Mouse (Mus musculus): Measurements from ENCODE around the gene Snx29. TPM values are rescaled to one million over a fixed set of nuclear protein-coding genes. Genes with fewer than 3 reads are reported as not detected.

The Snx29 gene
- total and polyA plus RNA-seq, 2 experiments = 2.0 to 10.3 TPM

DNA sequence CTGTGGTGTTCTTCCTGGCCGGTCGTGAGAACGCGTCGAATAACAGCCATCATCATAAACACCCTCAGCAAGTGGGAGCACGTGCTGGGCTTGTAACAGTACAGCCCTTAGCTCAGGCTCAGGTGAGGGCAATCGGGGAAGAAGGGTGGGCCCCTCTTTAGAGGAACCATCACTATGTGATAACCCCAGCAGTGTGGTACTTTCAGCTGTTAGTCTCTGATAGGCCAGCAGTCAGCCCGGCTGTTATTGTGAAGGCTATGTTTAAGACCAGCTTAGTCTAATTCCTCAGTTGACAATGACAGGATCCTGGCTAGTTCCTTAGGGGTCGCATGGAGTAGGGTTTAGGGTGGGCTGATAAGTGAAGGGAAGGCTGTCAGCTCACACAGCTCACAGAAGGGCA is 362.6 kb downstream of the Snx29 start:
- TF ChIP-seq POLR2A (IDR thresholded peaks at IDR 0.05; ENCODE audit: extremely low read depth, insufficient read depth, low read length) = no peak
- no peak for TF ChIP-seq CTCF (IDR thresholded peaks at IDR 0.05; ENCODE audit: low read depth, low read length)
- Histone ChIP-seq H3K4me3 (ENCODE audit: insufficient read depth, low read depth, low read length) (no peak overlapping the region), H3K9ac (ENCODE audit: low read depth, low read length) (no peak overlapping the region), H3K79me2 (ENCODE audit: control insufficient read depth, insufficient read depth, low read length) (no peaks in the 10 kb centered on the region), H3K27me3 (ENCODE audit: control insufficient read depth, insufficient read depth, low read length) (no peaks in the 10 kb centered on the region), H3K4me1 (ENCODE audit: control insufficient read depth, insufficient read depth, low read length) (no peaks in the 10 kb centered on the region), H3K27ac (replicated peaks; ENCODE audit: insufficient read depth, low read depth, low read length) (no peak overlapping the region), H3K36me3 (ENCODE audit: control insufficient read depth, insufficient read depth, low read length) (no peaks in the 10 kb centered on the region)
- no peak for DNase-seq (ENCODE audit: extremely low read depth, low read depth, low spot score)
- WGBS = 94% methylated on average over 9 of the region's 9 CpGs

DNA sequence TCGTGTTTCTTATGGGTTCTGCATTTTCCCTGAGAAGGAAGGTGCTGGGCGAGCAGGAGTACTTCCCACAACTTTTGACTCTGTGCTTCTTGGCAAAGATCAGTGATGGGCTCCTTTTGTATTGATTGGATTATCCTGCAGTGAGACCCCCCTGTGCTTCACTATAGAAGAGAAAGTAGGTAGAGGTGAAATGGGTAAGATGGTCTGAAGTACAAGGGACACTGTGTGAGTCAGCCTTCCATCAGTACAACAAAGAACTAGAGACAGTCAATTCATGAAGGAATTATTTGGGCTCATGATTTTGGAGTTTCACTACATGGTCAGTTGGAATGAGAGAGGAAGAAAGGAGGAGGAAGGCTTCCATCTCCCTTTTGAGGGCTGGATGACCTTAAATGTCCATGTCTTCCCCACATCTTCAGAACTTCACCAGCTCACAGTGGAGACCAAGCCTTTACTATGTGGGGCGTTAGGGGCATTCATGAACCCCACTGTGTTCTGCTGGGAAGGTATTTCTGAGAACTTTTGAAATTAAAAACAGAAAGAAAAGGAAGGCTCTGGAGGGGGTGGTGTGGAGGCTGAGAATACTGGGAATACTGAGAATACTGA is 363.1 kb downstream of the Snx29 start:
- 87% methylated on average over 3 of the region's 3 CpGs for WGBS

GRCm38 (mm10) chr16:11687836-11688235 is 365.1 kb downstream of the Snx29 start:
- no peak overlapping the region for H3K4me3 ChIP-seq (ENCODE audit: insufficient read depth, low read depth, low read length)
- H3K9ac ChIP-seq (ENCODE audit: low read depth, low read length) = no peak overlapping the region
- no peaks in the 10 kb centered on the region for H3K27me3 ChIP-seq (ENCODE audit: control insufficient read depth, insufficient read depth, low read length)
- H3K4me1 ChIP-seq (ENCODE audit: control insufficient read depth, insufficient read depth, low read length) = no peaks in the 10 kb centered on the region
- no peaks in the 10 kb centered on the region for H3K79me2 ChIP-seq (ENCODE audit: control insufficient read depth, insufficient read depth, low read length)
- no peak overlapping the region for H3K27ac ChIP-seq (replicated peaks; ENCODE audit: insufficient read depth, low read depth, low read length)
- no peaks in the 10 kb centered on the region for H3K36me3 ChIP-seq (ENCODE audit: control insufficient read depth, insufficient read depth, low read length)
- TF ChIP-seq CTCF (IDR thresholded peaks at IDR 0.05; ENCODE audit: low read depth, low read length) (no peak), POLR2A (IDR thresholded peaks at IDR 0.05; ENCODE audit: extremely low read depth, insufficient read depth, low read length) (no peak)
- DNase-seq (ENCODE audit: extremely low read depth, low read depth, low spot score) = no peak

More for the DNA sequence above, 363.1 kb downstream of the Snx29 start:
- no peak overlapping the region for H3K27ac ChIP-seq (replicated peaks; ENCODE audit: insufficient read depth, low read depth, low read length)
- no peak for TF ChIP-seq POLR2A (IDR thresholded peaks at IDR 0.05; ENCODE audit: extremely low read depth, insufficient read depth, low read length)
- no peak for TF ChIP-seq CTCF (IDR thresholded peaks at IDR 0.05; ENCODE audit: low read depth, low read length)
- no peaks in the 10 kb centered on the region for H3K27me3 ChIP-seq (ENCODE audit: control insufficient read depth, insufficient read depth, low read length)
- H3K9ac ChIP-seq (ENCODE audit: low read depth, low read length) = no peak overlapping the region
- H3K4me1 ChIP-seq (ENCODE audit: control insufficient read depth, insufficient read depth, low read length) = no peaks in the 10 kb centered on the region
- H3K36me3 ChIP-seq (ENCODE audit: control insufficient read depth, insufficient read depth, low read length) = no peaks in the 10 kb centered on the region
- no peaks in the 10 kb centered on the region for H3K79me2 ChIP-seq (ENCODE audit: control insufficient read depth, insufficient read depth, low read length)
- no peak overlapping the region for H3K4me3 ChIP-seq (ENCODE audit: insufficient read depth, low read depth, low read length)
- no peak for DNase-seq (ENCODE audit: extremely low read depth, low read depth, low spot score)

- TF ChIP-seq POLR2A (IDR thresholded peaks at IDR 0.05; ENCODE audit: extremely low read depth, insufficient read depth, low read length) (no peak), CTCF (IDR thresholded peaks at IDR 0.05; ENCODE audit: low read depth, low read length) (no peak)
- no peak for DNase-seq (ENCODE audit: extremely low read depth, low read depth, low spot score)
- Histone ChIP-seq H3K36me3 (ENCODE audit: control insufficient read depth, insufficient read depth, low read length) (no peaks in the 10 kb centered on the region), H3K4me3 (ENCODE audit: insufficient read depth, low read depth, low read length) (no peak overlapping the region), H3K9ac (ENCODE audit: low read depth, low read length) (no peak overlapping the region), H3K27me3 (ENCODE audit: control insufficient read depth, insufficient read depth, low read length) (no peaks in the 10 kb centered on the region), H3K27ac (replicated peaks; ENCODE audit: insufficient read depth, low read depth, low read length) (no peak overlapping the region), H3K79me2 (ENCODE audit: control insufficient read depth, insufficient read depth, low read length) (no peaks in the 10 kb centered on the region), H3K4me1 (ENCODE audit: control insufficient read depth, insufficient read depth, low read length) (no peaks in the 10 kb centered on the region)
- WGBS = 62% methylated on average over 4 of the region's 4 CpGs
These were observed 365.7 kb downstream of the Snx29 start for GRCm38 (mm10) chr16:11688281-11689005.

- H3K4me1 ChIP-seq (ENCODE audit: control insufficient read depth, insufficient read depth, low read length) = no peaks in the 10 kb centered on the region
- H3K79me2 ChIP-seq (ENCODE audit: control insufficient read depth, insufficient read depth, low read length) = no peaks in the 10 kb centered on the region
- TF ChIP-seq CTCF (IDR thresholded peaks at IDR 0.05; ENCODE audit: low read depth, low read length) (no peak), POLR2A (IDR thresholded peaks at IDR 0.05; ENCODE audit: extremely low read depth, insufficient read depth, low read length) (no peak)
- WGBS = 95% methylated on average over 8 of the region's 8 CpGs
- H3K9ac ChIP-seq (ENCODE audit: low read depth, low read length) = no peak overlapping the region
- H3K27me3 ChIP-seq (ENCODE audit: control insufficient read depth, insufficient read depth, low read length) = no peaks in the 10 kb centered on the region
- H3K36me3 ChIP-seq (ENCODE audit: control insufficient read depth, insufficient read depth, low read length) = no peaks in the 10 kb centered on the region
- no peak for DNase-seq (ENCODE audit: extremely low read depth, low read depth, low spot score)
- no peak overlapping the region for H3K27ac ChIP-seq (replicated peaks; ENCODE audit: insufficient read depth, low read depth, low read length)
- H3K4me3 ChIP-seq (ENCODE audit: insufficient read depth, low read depth, low read length) = no peak overlapping the region
These were observed 367.4 kb downstream of the Snx29 start for GRCm38 (mm10) chr16:11690097-11690496.

DNA sequence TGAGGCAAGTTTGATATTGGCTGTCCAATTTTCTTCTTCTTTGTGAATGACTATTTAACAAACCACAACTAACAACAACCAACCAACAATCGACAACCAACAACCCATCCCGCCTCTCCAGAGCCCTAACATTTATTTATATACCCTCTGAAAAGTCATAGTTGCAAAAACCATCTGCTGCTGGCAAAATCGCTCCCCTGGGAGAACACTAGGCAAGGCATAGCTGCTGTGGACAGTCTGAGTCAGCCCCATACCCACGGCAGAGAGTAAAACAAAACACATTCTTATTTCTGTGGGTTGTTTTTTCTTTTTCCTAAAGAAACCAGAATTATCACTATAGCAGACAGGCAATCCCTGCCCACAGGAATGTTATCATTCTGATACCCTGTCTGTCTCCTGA is 368.0 kb downstream of the Snx29 start:
- no peaks in the 10 kb centered on the region for H3K36me3 ChIP-seq (ENCODE audit: control insufficient read depth, insufficient read depth, low read length)
- no peaks in the 10 kb centered on the region for H3K79me2 ChIP-seq (ENCODE audit: control insufficient read depth, insufficient read depth, low read length)
- H3K27ac ChIP-seq (replicated peaks; ENCODE audit: insufficient read depth, low read depth, low read length) = no peak overlapping the region
- DNase-seq (ENCODE audit: extremely low read depth, low read depth, low spot score) = no peak
- H3K9ac ChIP-seq (ENCODE audit: low read depth, low read length) = no peak overlapping the region
- no peaks in the 10 kb centered on the region for H3K4me1 ChIP-seq (ENCODE audit: control insufficient read depth, insufficient read depth, low read length)
- WGBS = 78% methylated on average over 4 of the region's 4 CpGs
- no peaks in the 10 kb centered on the region for H3K27me3 ChIP-seq (ENCODE audit: control insufficient read depth, insufficient read depth, low read length)
- no peak overlapping the region for H3K4me3 ChIP-seq (ENCODE audit: insufficient read depth, low read depth, low read length)
- TF ChIP-seq CTCF (IDR thresholded peaks at IDR 0.05; ENCODE audit: low read depth, low read length) (no peak), POLR2A (IDR thresholded peaks at IDR 0.05; ENCODE audit: extremely low read depth, insufficient read depth, low read length) (no peak)
